Mouse (Mus musculus): ENCODE data around the gene Gnao1.

Gnao1 gene

GRCm38 (mm10) chr8:94012013-94012951 lies 202.5 kb downstream of the Gnao1 start, which contains the start of gene Amfr:
Amfr (minus strand) TSS chr8:94012842.
- DNase-seq = peak; percentile 68

DNA sequence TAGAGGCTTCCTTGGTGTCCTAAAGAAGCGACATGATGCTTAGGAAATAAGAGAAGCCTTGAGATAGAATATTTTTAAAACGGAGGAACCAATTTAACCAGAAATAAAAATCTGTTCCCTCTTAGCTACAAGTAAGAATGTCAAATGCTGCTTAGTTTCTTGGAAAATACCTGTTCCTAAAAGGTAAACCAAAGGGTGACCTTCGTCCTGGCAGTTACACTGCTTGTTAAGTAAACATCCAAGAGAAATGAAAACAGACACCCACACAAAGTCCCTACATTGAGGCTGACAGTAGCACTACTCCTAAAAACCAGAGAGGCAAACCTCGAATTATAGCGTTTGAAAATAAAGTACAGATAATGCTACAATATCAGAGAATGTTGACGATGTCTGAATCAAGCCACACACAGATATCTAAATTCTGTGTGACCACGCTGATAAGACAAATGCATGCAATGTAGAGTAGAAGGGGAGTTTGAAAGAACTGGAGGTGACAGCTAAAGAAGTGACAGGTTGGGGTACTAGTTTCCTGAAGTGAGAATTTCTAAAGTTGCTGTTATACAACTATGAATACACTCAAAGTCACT lies 203.4 kb downstream of the Gnao1 start:
- no peak for DNase-seq

All from cerebellum, adult 9-10 months (tissue).